In genomic region chr11:60308506-60309116, GRCm38 (mm10) we compare ENCODE assay signal across 9 mouse cellular contexts. TPM values are rescaled to one million over a fixed set of nuclear protein-coding genes. Genes with fewer than 3 reads are reported as not detected.
DNase-seq lines count a peak whose midpoint lies in the region; ATAC-seq and TF ChIP-seq lines count a peak whose summit lies in the region.
"Had no signal": no experiment of that assay in that cellular context is flagged by ENCODE, and none has a peak within 500 bp of the region (broad histone marks: within the 10 kb centered on the region; RNA-seq: fewer than 3 reads in every experiment).

No protein-coding gene starts in this region.

- WGBS in hindbrain, embryonic 15.5 days: 73% methylated on average over 12 of the region's 12 CpGs
- WGBS in hindbrain, embryonic 16.5 days: 70% methylated on average over 12 of the region's 12 CpGs
- 51% methylated on average over 12 of the region's 12 CpGs for whole genome bisulfite sequencing in limb, embryonic 15.5 days
- WGBS in small intestine, adult 2 months: 28% methylated on average over 12 of the region's 12 CpGs

- no peaks in the 10 kb centered on the region for H3K27me3 ChIP-seq in hindbrain, embryonic 15.5 days
- no peaks in the 10 kb centered on the region for H3K27me3 ChIP-seq in hindbrain, embryonic 16.5 days (replicated peaks; ENCODE audit: control insufficient read depth, insufficient read depth, low read length)
- H3K27me3 ChIP-seq in limb, embryonic 15.5 days: no peaks in the 10 kb centered on the region
- H3K27me3 ChIP-seq in small intestine, adult 2 months (ENCODE audit: control insufficient read depth, insufficient read depth, low read length): no peaks in the 10 kb centered on the region
- H3K27me3 ChIP-seq: Patski had no signal

- TF ChIP-seq POLR2A in small intestine, adult 2 months (IDR thresholded peaks at IDR 0.05; ENCODE audit: low read depth, low read length): no peak

- no peaks in the 10 kb centered on the region for H3K9me3 ChIP-seq in hindbrain, embryonic 15.5 days
- no peaks in the 10 kb centered on the region for H3K9me3 ChIP-seq in hindbrain, embryonic 16.5 days (ENCODE audit: control insufficient read depth, low read length)
- no peaks in the 10 kb centered on the region for H3K9me3 ChIP-seq in limb, embryonic 15.5 days

- H3K36me3 ChIP-seq in hindbrain, embryonic 15.5 days: no peaks in the 10 kb centered on the region
- H3K36me3 ChIP-seq in hindbrain, embryonic 16.5 days (ENCODE audit: control insufficient read depth, insufficient read depth, low read length): no peaks in the 10 kb centered on the region
- H3K36me3 ChIP-seq in limb, embryonic 15.5 days: no peaks in the 10 kb centered on the region
- H3K36me3 ChIP-seq in small intestine, adult 2 months (ENCODE audit: control insufficient read depth, insufficient read depth, low read length): no peaks in the 10 kb centered on the region

- no peak for ATAC-seq in hindbrain, embryonic 15.5 days (ENCODE audit: low FRiP score, low read depth)
- ATAC-seq in hindbrain, embryonic 16.5 days: no peak
- peak; percentile 80 for ATAC-seq in limb, embryonic 15.5 days (ENCODE audit: insufficient number of reproducible peaks, low FRiP score, low TSS enrichment, low read depth)
- ATAC-seq: Patski had no signal

- H3K4me1 ChIP-seq in hindbrain, embryonic 15.5 days (replicated peaks): peaks cover 41% of the 10 kb centered on the region
- peaks cover 32% of the 10 kb centered on the region for H3K4me1 ChIP-seq in hindbrain, embryonic 16.5 days (ENCODE audit: control insufficient read depth, insufficient read depth, low read depth, low read length)
- H3K4me1 ChIP-seq in limb, embryonic 15.5 days: peaks cover 49% of the 10 kb centered on the region
- peaks cover 19% of the 10 kb centered on the region; the same call in 1 of the 2 replicates for H3K4me1 ChIP-seq in small intestine, adult 2 months (ENCODE audit: control insufficient read depth, insufficient read depth, insufficient read length, low read length)

- H3K4me2 ChIP-seq in hindbrain, embryonic 15.5 days: no peak overlapping the region
- no peak overlapping the region for H3K4me2 ChIP-seq in hindbrain, embryonic 16.5 days (ENCODE audit: low read length)
- no peak overlapping the region for H3K4me2 ChIP-seq in limb, embryonic 15.5 days

- DNase-seq in kidney, adult 18-20 months: peak; percentile 77
- no peak for DNase-seq in spleen, postnatal 4 days (ENCODE audit: low spot score in 2 of 2)
- DNase-seq in layer of hippocampus, postnatal 25 days (ENCODE audit: extremely low spot score in 1 of 2, low spot score in 1 of 2): no peak
- DNase-seq: cerebellum, adult 11-12 months had no signal

- peak overlapping the region; percentile 22; the same call in 1 of the 2 replicates for H3K27ac ChIP-seq in hindbrain, embryonic 15.5 days (replicated peaks)
- H3K27ac ChIP-seq in hindbrain, embryonic 16.5 days (ENCODE audit: low read depth, low read length): no peak overlapping the region
- H3K27ac ChIP-seq in limb, embryonic 15.5 days: peak overlapping the region; percentile 86
- H3K27ac ChIP-seq in small intestine, adult 2 months (ENCODE audit: insufficient read depth, low read depth, low read length): peak overlapping the region; percentile 14; the same call in 1 of the 2 replicates

- no peak overlapping the region for H3K9ac ChIP-seq in hindbrain, embryonic 15.5 days
- H3K9ac ChIP-seq in hindbrain, embryonic 16.5 days (ENCODE audit: low read depth, low read length): no peak overlapping the region
- no peak overlapping the region for H3K9ac ChIP-seq in limb, embryonic 15.5 days

- H3K4me3 ChIP-seq in hindbrain, embryonic 15.5 days: no peak overlapping the region
- no peak overlapping the region for H3K4me3 ChIP-seq in hindbrain, embryonic 16.5 days (ENCODE audit: low read length)
- no peak overlapping the region for H3K4me3 ChIP-seq in limb, embryonic 15.5 days
- H3K4me3 ChIP-seq in small intestine, adult 2 months (ENCODE audit: low read depth, low read length): no peak overlapping the region

- no peak for TF ChIP-seq CTCF in small intestine, adult 2 months (IDR thresholded peaks at IDR 0.05; ENCODE audit: extremely low read depth, insufficient read length, insufficient replicate concordance, low read depth, low read length)

RNA-seq across cellular contexts. Expression of gene Tom1l2, which starts 44.1 kb away (rescaled TPM):
- 65.4 and 71.4 TPM in 2 replicates for polyA plus RNA-seq in hindbrain, embryonic 15.5 days (2015; fragmentation: Nextera tagmentation; extraction: Ambion mirVana)
- 69.2 and 79.3 TPM in 2 replicates for polyA plus RNA-seq in hindbrain, embryonic 16.5 days (2015; fragmentation: Nextera tagmentation; extraction: Ambion mirVana)
- 33.4 and 33.7 TPM in 2 replicates for polyA plus RNA-seq in limb, embryonic 15.5 days (2015; fragmentation: Nextera tagmentation; extraction: Ambion mirVana)
- 73.6 and 152 TPM in 2 replicates for polyA plus RNA-seq in small intestine, adult 2 months (2012; rRNA removed)
- 100 to 1,000 TPM; 170 to 175 TPM for total RNA-seq in layer of hippocampus, postnatal 25 days (2021)

RNA-seq across cellular contexts. Expression of gene Drc3, which starts 44.5 kb away (rescaled TPM):
- polyA plus RNA-seq in hindbrain, embryonic 15.5 days (2015; fragmentation: Nextera tagmentation; extraction: Ambion mirVana): 7.1 and 7.7 TPM in 2 replicates
- polyA plus RNA-seq in hindbrain, embryonic 16.5 days (2015; fragmentation: Nextera tagmentation; extraction: Ambion mirVana): 6.0 and 7.8 TPM in 2 replicates
- polyA plus RNA-seq in limb, embryonic 15.5 days (2015; fragmentation: Nextera tagmentation; extraction: Ambion mirVana): 1.7 and 1.8 TPM in 2 replicates
- polyA plus RNA-seq in small intestine, adult 2 months (2012; rRNA removed): 0.30 and 0.33 TPM in 2 replicates
- 1 to 10 TPM; 5.3 to 5.9 TPM for total RNA-seq in layer of hippocampus, postnatal 25 days (2021)
